Comparison of ENCODE assay signal across 20 mouse cellular contexts in the genomic region with DNA sequence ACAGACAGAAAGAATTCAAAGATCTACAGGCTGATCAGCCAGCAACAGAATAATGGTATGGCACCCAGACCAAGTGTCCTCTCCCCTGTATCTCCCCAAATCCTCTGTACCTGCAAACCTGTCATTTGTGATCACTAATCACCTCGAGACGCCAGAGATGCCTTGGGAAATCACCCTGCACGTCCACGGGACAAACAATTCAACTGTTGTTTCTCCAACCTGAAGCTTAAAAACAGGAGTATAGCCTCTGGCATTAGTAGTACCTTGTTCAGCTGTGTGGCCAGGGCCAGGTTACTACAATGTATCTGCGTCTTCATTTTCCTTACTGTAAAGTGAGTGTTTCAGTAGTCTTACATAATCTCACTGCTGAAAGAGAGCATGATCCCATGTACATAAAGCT. TPM values are rescaled to one million over a fixed set of nuclear protein-coding genes. Genes with fewer than 3 reads are reported as not detected.
A peak's percentile ranks its signal among the peaks of the same experiment; 100 is the strongest.
DNase-seq lines count a peak whose midpoint lies in the region; TF ChIP-seq lines count a peak whose summit lies in the region.
"Had no signal": no experiment of that assay in that cellular context is flagged by ENCODE, and none has a peak within 500 bp of the region (broad histone marks: within the 10 kb centered on the region; RNA-seq: fewer than 3 reads in every experiment).

No protein-coding gene starts in this region.

- TF ChIP-seq CTCF in kidney, adult 2 months (conservative IDR thresholded peaks at IDR 0.05; ENCODE audit: insufficient read depth, insufficient read length, low read depth, low read length) = no peak
- TF ChIP-seq CTCF in ES-Bruce4 (IDR thresholded peaks at IDR 0.05; ENCODE audit: low read depth, low read length) = no peak

- H3K9me3 ChIP-seq in ES-Bruce4 (replicated peaks; ENCODE audit: control insufficient read depth, insufficient read depth, low read length, poor library complexity, severe bottlenecking) (no peaks in the 10 kb centered on the region), ES-E14 (ENCODE audit: control insufficient read depth, insufficient read depth, low read depth, low read length) (no peaks in the 10 kb centered on the region)
- H3K9me3 ChIP-seq: embryonic facial prominence, embryonic 10.5 days; embryonic facial prominence, embryonic 12.5 days; forebrain, embryonic 10.5 days; forebrain, embryonic 12.5 days had no signal

- in situ Hi-C loops in ES-E14 (cut with MboI; ENCODE audit: low sequenced_read_pairs in 2 of 2, unreplicated experiment in 2 of 2) = no loop called here

- WGBS in kidney, adult 2 months = 74% methylated on average over 5 of the region's 5 CpGs

- DNase-seq in kidney, adult 2 months = no peak
- DNase-seq in kidney, adult 9 months = no peak
- no peak for DNase-seq in ES-E14 (ENCODE audit: low read depth, low spot score)
- peak; percentile 51 for DNase-seq in gonadal fat pad, adult 2 months (ENCODE audit: low read depth)
- no peak for DNase-seq in cerebellum, adult 18-20 months
- DNase-seq in urinary bladder, postnatal 14 days (ENCODE audit: low spot score) = no peak
- DNase-seq: adrenal gland, adult 2 months; adrenal gland, postnatal 10 days; adrenal gland, postnatal 25 days; cerebellum, adult 11 months; cerebellum, adult 2 months; cerebellum, adult 9-10 months; cerebellum, postnatal 10 days; cerebellum, postnatal 25 days had no signal

- no peaks in the 10 kb centered on the region; the same call in 1 of the 2 replicates for H3K36me3 ChIP-seq in kidney, adult 2 months (ENCODE audit: control insufficient read depth, insufficient read depth, low read length)
- no peaks in the 10 kb centered on the region for H3K36me3 ChIP-seq in ES-Bruce4 (ENCODE audit: control insufficient read depth, insufficient read depth, low read length, poor library complexity, severe bottlenecking)
- H3K36me3 ChIP-seq in ES-E14 (ENCODE audit: control insufficient read depth, insufficient read depth, low read length, poor library complexity, severe bottlenecking) = no peaks in the 10 kb centered on the region
- H3K36me3 ChIP-seq: embryonic facial prominence, embryonic 10.5 days; embryonic facial prominence, embryonic 12.5 days; forebrain, embryonic 10.5 days; forebrain, embryonic 12.5 days had no signal

- no peak overlapping the region for H3K4me3 ChIP-seq in kidney, adult 2 months (ENCODE audit: insufficient read depth, low read depth, low read length)
- H3K4me3 ChIP-seq in ES-Bruce4 (ENCODE audit: low read depth, low read length) (no peak overlapping the region), ES-E14 (ENCODE audit: insufficient read depth in 1 of 2, low read depth in 1 of 2, low read length in 2 of 2, poor library complexity in 1 of 2, severe bottlenecking in 1 of 2) (no peak overlapping the region)
- H3K4me3 ChIP-seq: embryonic facial prominence, embryonic 10.5 days; embryonic facial prominence, embryonic 12.5 days; forebrain, embryonic 10.5 days; forebrain, embryonic 12.5 days had no signal

- TF ChIP-seq EP300 in ES-Bruce4 (IDR thresholded peaks at IDR 0.05; ENCODE audit: insufficient read depth, low read depth, low read length) = no peak

- H3K27me3 ChIP-seq in kidney, adult 2 months (replicated peaks; ENCODE audit: control insufficient read depth, insufficient read depth, low read length) = no peaks in the 10 kb centered on the region
- H3K27me3 ChIP-seq in ES-Bruce4 (ENCODE audit: control insufficient read depth, insufficient read depth, low read length, poor library complexity, severe bottlenecking) = no peaks in the 10 kb centered on the region
- H3K27me3 ChIP-seq: embryonic facial prominence, embryonic 12.5 days; forebrain, embryonic 12.5 days had no signal

- peak overlapping the region; percentile 28; the same call in 1 of the 2 replicates for H3K27ac ChIP-seq in kidney, adult 2 months (ENCODE audit: insufficient read depth, low read depth, low read length)
- H3K27ac ChIP-seq in ES-Bruce4 (ENCODE audit: insufficient read depth, low read length) (peak overlapping the region; percentile 25; the same call in 1 of the 2 replicates), ES-E14 (ENCODE audit: insufficient read depth, low read depth, low read length, poor library complexity, severe bottlenecking) (peak overlapping the region; percentile 8; the same call in 1 of the 2 replicates)
- H3K27ac ChIP-seq: embryonic facial prominence, embryonic 10.5 days; embryonic facial prominence, embryonic 12.5 days; forebrain, embryonic 10.5 days; forebrain, embryonic 12.5 days had no signal

- peaks cover 14% of the 10 kb centered on the region; the same call in 1 of the 2 replicates for H3K4me1 ChIP-seq in kidney, adult 2 months (ENCODE audit: control insufficient read depth, insufficient read depth, low read length)
- no peaks in the 10 kb centered on the region for H3K4me1 ChIP-seq in ES-Bruce4 (ENCODE audit: control insufficient read depth, insufficient read depth, low read length)
- H3K4me1 ChIP-seq in ES-E14 (ENCODE audit: control insufficient read depth in 2 of 2, insufficient read depth in 2 of 2, low read length in 2 of 2, poor library complexity in 1 of 2) = peaks cover 0 to 4% of the 10 kb centered on the region in 2 experiments; a peak in 2 of 4 replicates
- H3K4me1 ChIP-seq: embryonic facial prominence, embryonic 12.5 days; forebrain, embryonic 12.5 days had no signal

- H3K9ac ChIP-seq in ES-Bruce4 (ENCODE audit: low read depth, poor library complexity, severe bottlenecking) (no peak overlapping the region), ES-E14 (ENCODE audit: insufficient read depth, low read depth, low read length, poor library complexity, severe bottlenecking) (no peak overlapping the region)
- H3K9ac ChIP-seq: embryonic facial prominence, embryonic 12.5 days; forebrain, embryonic 12.5 days had no signal

- no peak for TF ChIP-seq POLR2A in kidney, adult 2 months (IDR thresholded peaks at IDR 0.05; ENCODE audit: low read depth, low read length)
- no peak for TF ChIP-seq POLR2A in ES-Bruce4 (IDR thresholded peaks at IDR 0.05; ENCODE audit: insufficient read depth, low read length)

TF ChIP-seq in ES-E14, 5 proteins besides CTCF, POLR2A, EP300 and RAD21:
- TF ChIP-seq ZNF384 (IDR thresholded peaks at IDR 0.05; ENCODE audit: low read depth, low read length) (no peak), MAFK (IDR thresholded peaks at IDR 0.05; ENCODE audit: insufficient read depth, low read depth, low read length) (no peak), HCFC1 (IDR thresholded peaks at IDR 0.05; ENCODE audit: borderline replicate concordance, insufficient read depth, low read length) (no peak), ZC3H11A (IDR thresholded peaks at IDR 0.05; ENCODE audit: borderline replicate concordance, low read depth, low read length) (no peak), CHD2 (IDR thresholded peaks at IDR 0.05; ENCODE audit: low read depth, low read length) (no peak)

RNA-seq across cellular contexts. Expression of gene St8sia6, which starts 25.3 kb away (rescaled TPM):
- polyA plus RNA-seq in kidney, adult 2 months (2012; rRNA removed) = 3.7 and 4.0 TPM in 2 replicates
- polyA plus RNA-seq in ES-Bruce4 (2011; ENCODE audit: insufficient read depth, insufficient read length, low read depth, missing spikeins) = 0.90 and 1.2 TPM in 2 replicates
- 1.1 and 2.1 TPM in 2 replicates for total RNA-seq in ES-E14 (2012; rRNA removed)
- 9.1 and 15.5 TPM in 2 replicates for polyA plus RNA-seq in gonadal fat pad, adult 2 months (2012; rRNA removed)
- total RNA-seq: MEL had no signal
